Mouse (Mus musculus) midbrain, embryonic 16.5 days (tissue): ENCODE results near the gene Fxr2. TPM values are rescaled to one million over a fixed set of nuclear protein-coding genes. Genes with fewer than 3 reads are reported as not detected.
"Not testable (repeated sequence)": the region's sequence is repeated elsewhere in the genome, so short reads cannot be mapped to it uniquely, and the experiment has no call there.

Experiments
- ATAC-seq: fragments of 200-750 bp; cut with Nextera tagmentation; 2 replicates; pipeline ENCODE4 v1.8.0; 2017; ENCODE audit warnings: moderate TSS enrichment
- H3K27ac ChIP-seq: fragments of 300-500 bp; sonication (generic); 2 replicates; pipeline ENCODE4 v1.5.1; 2014; ENCODE audit warnings: mild to moderate bottlenecking, low read length, mixed read lengths
- H3K27me3 ChIP-seq: fragments of 300-500 bp; sonication (generic); 2 replicates; pipeline ENCODE4 v1.6.1; 2014; ENCODE audit warnings: low read depth, low read length, mixed read lengths; ENCODE audit not compliant: control insufficient read depth, insufficient read depth
- H3K36me3 ChIP-seq: fragments of 300-500 bp; sonication (generic); 2 replicates; pipeline ENCODE4 v1.6.1; 2014; ENCODE audit warnings: mild to moderate bottlenecking, low read length, moderate library complexity, mixed read lengths; ENCODE audit not compliant: control insufficient read depth, insufficient read depth
- H3K4me1 ChIP-seq: fragments of 300-500 bp; sonication (generic); 2 replicates; pipeline ENCODE4 v1.6.1; 2014; ENCODE audit warnings: mild to moderate bottlenecking, low read length, mixed read lengths; ENCODE audit not compliant: control insufficient read depth, insufficient read depth
- H3K4me2 ChIP-seq: fragments of 300-500 bp; sonication (generic); 2 replicates; pipeline ENCODE4 v1.6.1; 2014; ENCODE audit warnings: mild to moderate bottlenecking, low read length, mixed read lengths
- H3K4me3 ChIP-seq: fragments of 300-500 bp; sonication (generic); 2 replicates; pipeline ENCODE4 v1.5.1; 2014; ENCODE audit warnings: low read depth, mild to moderate bottlenecking, low read length, moderate library complexity, mixed read lengths
- H3K9ac ChIP-seq: fragments of 300-500 bp; sonication (generic); 2 replicates; pipeline ENCODE4 v1.6.1; 2014; ENCODE audit warnings: low read depth, low read length, mixed read lengths
- H3K9me3 ChIP-seq: fragments of 300-500 bp; sonication (generic); replicated peaks from 2 replicates; pipeline ENCODE4 v1.6.1; 2014; ENCODE audit warnings: mild to moderate bottlenecking, low read length, mixed read lengths; ENCODE audit not compliant: control insufficient read depth, poor library complexity, severe bottlenecking
- WGBS: fragments of 180-500 bp; shearing (Covaris S2); extraction: QIAGEN DNeasy Blood & Tissue Kit; methylation state at CpG from one replicate; pipeline ENCODE4 v1.1.7; 2014; 5-methylcytosine and 5-hydroxymethylcytosine counted together
- polyA plus RNA-seq: library from polyadenylated mRNA; unstranded; fragments of >200 nt; fragmentation: Nextera tagmentation; extraction: Ambion mirVana; gene quantifications from 2 replicates; pipeline ENCODE4 v1.2.1, GENCODE M21; 2015

Gene Fxr2
- polyA plus RNA-seq, 1 experiment from 2014 or later = 33.3 TPM

- no peak within 1 kb of the TSS for H3K9ac ChIP-seq
These were observed 15.0 kb upstream of the Fxr2 start, which contains the start of gene Shbg for GRCm38 (mm10) chr11:69617805-69618204. Gene Shbg, minus strand, starts transcription at chr11:69617905.

DNA sequence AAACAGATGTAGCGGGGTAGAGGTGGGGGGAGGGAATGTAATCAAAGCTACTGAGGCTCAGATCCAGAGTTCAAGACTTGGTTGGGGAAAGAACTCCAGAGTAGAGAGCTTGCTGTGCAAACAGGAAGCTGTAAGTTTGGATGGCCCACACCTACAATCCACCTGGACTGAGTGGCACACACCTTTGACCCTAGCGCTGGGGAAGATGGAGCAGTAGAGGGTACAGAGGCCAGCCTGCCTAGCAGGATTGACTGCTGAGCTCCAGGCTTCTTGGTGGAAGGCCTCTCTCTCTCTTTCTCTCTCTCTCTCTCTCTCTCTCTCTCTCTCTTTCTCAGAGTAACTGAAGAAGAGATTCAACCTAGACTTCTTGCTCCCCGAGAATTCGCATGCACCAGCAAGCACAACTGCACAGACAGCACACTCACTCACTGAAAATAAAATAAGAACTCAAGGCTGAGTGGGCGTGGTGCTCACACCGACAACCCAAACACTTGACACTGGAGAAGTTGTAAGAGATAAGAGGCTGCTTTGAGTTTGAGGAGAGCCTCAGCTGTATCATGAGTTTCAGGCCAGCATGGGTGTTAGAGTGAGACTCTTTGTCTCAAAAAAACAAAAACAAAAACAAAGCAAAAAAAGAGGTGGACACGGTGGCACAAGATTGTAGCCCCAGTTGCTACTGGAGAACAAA is 12.3 kb upstream of the Fxr2 start:
- Histone ChIP-seq H3K4me2 (no peak overlapping the region), H3K27ac (no peak overlapping the region), H3K36me3 (no peaks in the 10 kb centered on the region), H3K9ac (no peak overlapping the region), H3K4me3 (no peak overlapping the region), H3K27me3 (no peaks in the 10 kb centered on the region), H3K9me3 (no peaks in the 10 kb centered on the region), H3K4me1 (peaks cover 10% of the 10 kb centered on the region)
- no peak for ATAC-seq
- WGBS = 89% methylated on average over 7 of the region's 7 CpGs

More at GRCm38 (mm10) chr11:69617805-69618204, 15.0 kb upstream of the Fxr2 start, which contains the start of gene Shbg:
- H3K27me3 ChIP-seq = no peaks in the 10 kb centered on the region
- WGBS = 76% methylated on average over 5 of the region's 5 CpGs
- H3K4me2 ChIP-seq = no peak within 1 kb of the TSS
- H3K4me3 ChIP-seq = no peak within 1 kb of the TSS
- H3K4me1 ChIP-seq = peaks cover 11% of the 10 kb centered on the region
- no peak for ATAC-seq
- H3K9me3 ChIP-seq = no peaks in the 10 kb centered on the region
- H3K36me3 ChIP-seq = no peaks in the 10 kb centered on the region
- H3K27ac ChIP-seq = no peak within 1 kb of the TSS

GRCm38 (mm10) chr11:69621571-69622268 is 11.1 kb upstream of the Fxr2 start, which contains the start of gene Sat2:
Gene Sat2, plus strand, starts transcription at chr11:69622024.
- WGBS = under 1% methylated on average over 20 of the region's 20 CpGs

DNA sequence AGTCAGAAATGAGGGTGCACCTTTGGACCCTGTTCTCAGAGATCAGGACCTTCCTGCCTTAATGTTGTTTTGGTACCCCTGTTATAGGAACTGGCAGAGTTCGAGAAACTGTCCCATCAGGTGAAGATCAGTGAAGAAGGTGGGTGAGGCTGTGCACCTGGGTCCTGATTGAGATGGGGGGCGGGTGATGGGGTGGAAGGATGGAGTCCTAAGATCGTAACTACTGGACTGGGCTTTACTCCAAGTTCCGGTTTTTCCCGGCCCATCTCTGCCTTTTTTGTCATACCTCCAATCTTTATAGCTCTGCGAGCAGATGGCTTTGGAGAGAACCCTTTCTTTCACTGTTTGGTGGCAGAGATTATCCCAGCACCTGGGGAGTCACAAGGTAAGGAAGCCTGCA is 10.4 kb upstream of the Fxr2 start:
- Histone ChIP-seq H3K36me3 (no peaks in the 10 kb centered on the region), H3K9ac (peak overlapping the region; percentile 80), H3K27ac (peak overlapping the region; percentile 83), H3K4me1 (peaks cover 10% of the 10 kb centered on the region), H3K27me3 (no peaks in the 10 kb centered on the region), H3K9me3 (no peaks in the 10 kb centered on the region), H3K4me2 (peak overlapping the region; percentile 75), H3K4me3 (peak overlapping the region; percentile 56)
- WGBS = 46% methylated on average over 6 of the region's 6 CpGs
- ATAC-seq = peak; percentile 33; the same call in 1 of the 2 replicates

More at GRCm38 (mm10) chr11:69621571-69622268, 11.1 kb upstream of the Fxr2 start, which contains the start of gene Sat2:
- H3K27me3 ChIP-seq = no peaks in the 10 kb centered on the region
- no peaks in the 10 kb centered on the region for H3K9me3 ChIP-seq
- peaks cover 10% of the 10 kb centered on the region for H3K4me1 ChIP-seq
- H3K4me3 ChIP-seq = peak within 1 kb of the TSS; percentile 56
- H3K9ac ChIP-seq = peak within 1 kb of the TSS; percentile 80
- H3K4me2 ChIP-seq = peak within 1 kb of the TSS; percentile 75
- ATAC-seq = peak; percentile 86
- no peaks in the 10 kb centered on the region for H3K36me3 ChIP-seq
- H3K27ac ChIP-seq = peak within 1 kb of the TSS; percentile 83

GRCm38 (mm10) chr11:69623006-69623405 is 9.8 kb upstream of the Fxr2 start:
- Histone ChIP-seq H3K9ac (peak overlapping the region; percentile 80; the same call in 1 of the 2 replicates), H3K9me3 (no peaks in the 10 kb centered on the region), H3K4me1 (peaks cover 10% of the 10 kb centered on the region), H3K27ac (no peak overlapping the region), H3K36me3 (no peaks in the 10 kb centered on the region), H3K4me3 (peak overlapping the region; percentile 56), H3K4me2 (peak overlapping the region; percentile 75), H3K27me3 (no peaks in the 10 kb centered on the region)
- WGBS = 65% methylated on average over 4 of the region's 4 CpGs
- ATAC-seq = no peak

GRCm38 (mm10) chr11:69624339-69624738 is 8.5 kb upstream of the Fxr2 start:
- not testable (repeated sequence) for H3K4me2 ChIP-seq, H3K27me3 ChIP-seq, H3K36me3 ChIP-seq, H3K9ac ChIP-seq, H3K4me3 ChIP-seq, ATAC-seq, H3K27ac ChIP-seq, H3K9me3 ChIP-seq
- 89% methylated on average over 2 of the region's 2 CpGs for WGBS
- H3K4me1 ChIP-seq = peaks cover 10% of the 10 kb centered on the region

- 40% methylated on average over 6 of the region's 6 CpGs for WGBS
- Histone ChIP-seq H3K27me3 (no peaks in the 10 kb centered on the region), H3K4me2 (no peak overlapping the region), H3K9me3 (no peaks in the 10 kb centered on the region), H3K27ac (no peak overlapping the region), H3K9ac (no peak overlapping the region), H3K4me3 (no peak overlapping the region), H3K36me3 (no peaks in the 10 kb centered on the region), H3K4me1 (peaks cover 4% of the 10 kb centered on the region; the same call in 1 of the 2 replicates)
- ATAC-seq = no peak
These were observed 4.5 kb upstream of the Fxr2 start for GRCm38 (mm10) chr11:69628286-69628685.

- WGBS = 59% methylated on average over 1 of the region's 1 CpGs
- no peak for ATAC-seq
- no peaks in the 10 kb centered on the region for H3K9me3 ChIP-seq
- H3K36me3 ChIP-seq = no peaks in the 10 kb centered on the region
- no peaks in the 10 kb centered on the region for H3K27me3 ChIP-seq
- H3K27ac ChIP-seq = no peak overlapping the region
- H3K9ac ChIP-seq = no peak overlapping the region
- H3K4me2 ChIP-seq = no peak overlapping the region
- no peak overlapping the region for H3K4me3 ChIP-seq
- peaks cover 15% of the 10 kb centered on the region for H3K4me1 ChIP-seq
These were observed 3.0 kb upstream of the Fxr2 start for GRCm38 (mm10) chr11:69629802-69630201.
